Mouse (Mus musculus): ENCODE measurements around the gene Gtf2h3.

GRCm38 (mm10) chr5:124529191-124529651, 49.7 kb upstream of the Gtf2h3 start:
- no peak for TF ChIP-seq CTCF (IDR thresholded peaks at IDR 0.05; ENCODE audit: borderline replicate concordance, insufficient read depth, low read depth, low read length)
- no peak for TF ChIP-seq POLR2A (IDR thresholded peaks at IDR 0.05; ENCODE audit: borderline replicate concordance, insufficient read depth, low read length)

Data from cerebellum, adult 2 months (tissue).